Mouse (Mus musculus) cortical plate, adult 2 months (tissue): ENCODE results near the gene Wdr25.

ENCODE experiments used
- CTCF ChIP-seq: fragments of 200-500 bp; IDR thresholded peaks from 2 replicates; pipeline ENCODE4 v1.5.1; 2011; ENCODE audit warnings: mild to moderate bottlenecking, control low read depth, low read length; ENCODE audit not compliant: insufficient read depth; ENCODE audit errors: extremely low read depth
- POLR2A ChIP-seq: fragments of 200-500 bp; IDR thresholded peaks from 2 replicates; pipeline ENCODE4 v1.6.1; 2011; ENCODE audit warnings: mild to moderate bottlenecking, low read length, control low read depth; ENCODE audit not compliant: insufficient read depth; ENCODE audit errors: extremely low read depth

GRCm38 (mm10) chr12:109074777-109075285, 181.4 kb downstream of the Wdr25 start:
- TF ChIP-seq POLR2A (no peak), CTCF (no peak)
